Mouse (Mus musculus): ENCODE measurements around the gene Pik3cd. TPM values are rescaled to one million over a fixed set of nuclear protein-coding genes. Genes with fewer than 3 reads are reported as not detected.

The Pik3cd gene
- polyA plus RNA-seq, 1 experiment from 2014 or later = 7.8 TPM

GRCm38 (mm10) chr4:149684841-149685623 is 17.3 kb downstream of the Pik3cd start:
- H3K4me1 ChIP-seq (ENCODE audit: control insufficient read depth, insufficient read depth, low read length) = peaks cover 3% of the 10 kb centered on the region
- H3K9ac ChIP-seq (ENCODE audit: low read length) = no peak overlapping the region
- H3K27ac ChIP-seq (ENCODE audit: low read length) = no peak overlapping the region
- 80% methylated on average over 11 of the region's 11 CpGs for WGBS
- H3K4me3 ChIP-seq (ENCODE audit: low read length) = no peak overlapping the region
- no peaks in the 10 kb centered on the region for H3K36me3 ChIP-seq (ENCODE audit: control insufficient read depth, insufficient read depth)
- H3K4me2 ChIP-seq (ENCODE audit: low read depth, low read length) = no peak overlapping the region
- ATAC-seq (replicated peaks; ENCODE audit: extremely low read depth, insufficient read depth, low FRiP score) = no peak
- no peaks in the 10 kb centered on the region for H3K9me3 ChIP-seq (replicated peaks; ENCODE audit: control insufficient read depth, low read length)
- H3K27me3 ChIP-seq (ENCODE audit: control insufficient read depth, insufficient read depth, low read length) = peaks cover 3% of the 10 kb centered on the region; the same call in 1 of the 2 replicates

DNA sequence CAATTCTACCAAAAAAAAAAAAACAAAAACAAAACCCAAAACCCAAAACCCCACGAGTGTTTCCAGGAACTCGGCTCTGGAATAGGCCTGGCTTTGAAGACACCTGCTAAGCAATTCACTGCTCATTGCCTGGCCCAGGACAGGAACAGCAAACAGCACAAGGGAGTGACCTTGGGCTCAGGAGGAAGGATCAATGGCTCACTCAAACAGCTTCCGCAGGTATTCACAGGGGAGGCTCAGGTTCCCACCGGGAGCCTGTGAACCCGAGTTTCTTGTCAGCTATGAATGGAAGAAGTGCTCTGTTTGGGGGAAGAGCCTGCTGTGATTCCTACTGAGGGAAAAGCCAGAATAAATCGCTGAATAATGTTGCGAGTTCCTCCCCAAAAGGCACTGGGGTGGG is 18.5 kb downstream of the Pik3cd start:
- H3K9me3 ChIP-seq (replicated peaks; ENCODE audit: control insufficient read depth, low read length) = no peaks in the 10 kb centered on the region
- no peak overlapping the region for H3K27ac ChIP-seq (ENCODE audit: low read length)
- H3K4me3 ChIP-seq (ENCODE audit: low read length) = no peak overlapping the region
- H3K4me1 ChIP-seq (ENCODE audit: control insufficient read depth, insufficient read depth, low read length) = no peaks in the 10 kb centered on the region
- H3K4me2 ChIP-seq (ENCODE audit: low read depth, low read length) = no peak overlapping the region
- WGBS = 21% methylated on average over 7 of the region's 7 CpGs
- H3K36me3 ChIP-seq (ENCODE audit: control insufficient read depth, insufficient read depth) = no peaks in the 10 kb centered on the region
- peaks cover 3% of the 10 kb centered on the region; the same call in 1 of the 2 replicates for H3K27me3 ChIP-seq (ENCODE audit: control insufficient read depth, insufficient read depth, low read length)
- no peak overlapping the region for H3K9ac ChIP-seq (ENCODE audit: low read length)
- no peak for ATAC-seq (replicated peaks; ENCODE audit: extremely low read depth, insufficient read depth, low FRiP score)

GRCm38 (mm10) chr4:149679056-149679770 is 23.2 kb downstream of the Pik3cd start:
- Histone ChIP-seq H3K27me3 (ENCODE audit: control insufficient read depth, insufficient read depth, low read length) (peaks cover 12% of the 10 kb centered on the region), H3K27ac (ENCODE audit: low read length) (no peak overlapping the region), H3K4me1 (ENCODE audit: control insufficient read depth, insufficient read depth, low read length) (peaks cover 8% of the 10 kb centered on the region), H3K9ac (ENCODE audit: low read length) (no peak overlapping the region), H3K9me3 (replicated peaks; ENCODE audit: control insufficient read depth, low read length) (no peaks in the 10 kb centered on the region), H3K4me3 (ENCODE audit: low read length) (no peak overlapping the region), H3K4me2 (ENCODE audit: low read depth, low read length) (no peak overlapping the region), H3K36me3 (ENCODE audit: control insufficient read depth, insufficient read depth) (no peaks in the 10 kb centered on the region)
- WGBS = 55% methylated on average over 11 of the region's 11 CpGs
- ATAC-seq (replicated peaks; ENCODE audit: extremely low read depth, insufficient read depth, low FRiP score) = no peak

DNA sequence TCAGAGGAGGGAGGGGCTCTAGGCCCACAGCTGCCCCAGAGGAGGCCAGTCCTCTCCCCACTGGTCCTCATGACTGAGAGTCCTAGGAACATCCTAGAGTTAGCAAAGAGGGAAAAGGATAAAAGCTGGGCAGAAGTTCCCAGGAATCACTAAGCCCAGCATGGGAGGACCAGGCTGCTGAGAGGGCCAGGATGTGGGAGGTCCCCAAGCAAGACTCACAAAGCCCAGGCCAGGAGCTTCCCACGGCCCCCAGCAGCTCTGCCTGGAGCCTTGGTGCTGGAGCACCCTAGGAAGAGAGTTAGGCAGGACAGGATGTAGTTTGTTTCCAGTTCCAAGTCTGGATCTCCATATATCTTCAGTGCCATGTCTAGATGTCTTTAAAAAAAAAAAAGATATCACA is 24.4 kb downstream of the Pik3cd start:
- Histone ChIP-seq H3K4me3 (ENCODE audit: low read length) (no peak overlapping the region), H3K9me3 (replicated peaks; ENCODE audit: control insufficient read depth, low read length) (no peaks in the 10 kb centered on the region), H3K27ac (ENCODE audit: low read length) (no peak overlapping the region), H3K9ac (ENCODE audit: low read length) (no peak overlapping the region), H3K27me3 (ENCODE audit: control insufficient read depth, insufficient read depth, low read length) (peaks cover 9% of the 10 kb centered on the region; the same call in 1 of the 2 replicates), H3K36me3 (ENCODE audit: control insufficient read depth, insufficient read depth) (no peaks in the 10 kb centered on the region), H3K4me2 (ENCODE audit: low read depth, low read length) (no peak overlapping the region), H3K4me1 (ENCODE audit: control insufficient read depth, insufficient read depth, low read length) (peaks cover 8% of the 10 kb centered on the region)
- no peak for ATAC-seq (replicated peaks; ENCODE audit: extremely low read depth, insufficient read depth, low FRiP score)
- WGBS = 57% methylated on average over 1 of the region's 1 CpGs

GRCm38 (mm10) chr4:149675378-149676261 is 26.8 kb downstream of the Pik3cd start:
- H3K9ac ChIP-seq (ENCODE audit: low read length) = peak overlapping the region; percentile 70
- ATAC-seq (replicated peaks; ENCODE audit: extremely low read depth, insufficient read depth, low FRiP score) = peak; percentile 92
- H3K4me1 ChIP-seq (ENCODE audit: control insufficient read depth, insufficient read depth, low read length) = peaks cover 8% of the 10 kb centered on the region
- H3K4me3 ChIP-seq (ENCODE audit: low read length) = peak overlapping the region; percentile 73
- no peaks in the 10 kb centered on the region for H3K36me3 ChIP-seq (ENCODE audit: control insufficient read depth, insufficient read depth)
- H3K27me3 ChIP-seq (ENCODE audit: control insufficient read depth, insufficient read depth, low read length) = peaks cover 9% of the 10 kb centered on the region; the same call in 1 of the 2 replicates
- no peak overlapping the region for H3K27ac ChIP-seq (ENCODE audit: low read length)
- peaks cover 5% of the 10 kb centered on the region; the same call in 1 of the 2 replicates for H3K9me3 ChIP-seq (replicated peaks; ENCODE audit: control insufficient read depth, low read length)
- H3K4me2 ChIP-seq (ENCODE audit: low read depth, low read length) = peak overlapping the region; percentile 89
- WGBS = 5% methylated on average over 57 of the region's 60 CpGs

- peak overlapping the region; percentile 89 for H3K4me2 ChIP-seq (ENCODE audit: low read depth, low read length)
- H3K27me3 ChIP-seq (ENCODE audit: control insufficient read depth, insufficient read depth, low read length) = peaks cover 9% of the 10 kb centered on the region; the same call in 1 of the 2 replicates
- 20% methylated on average over 8 of the region's 8 CpGs for WGBS
- peak overlapping the region; percentile 73 for H3K4me3 ChIP-seq (ENCODE audit: low read length)
- peak overlapping the region; percentile 70 for H3K9ac ChIP-seq (ENCODE audit: low read length)
- H3K9me3 ChIP-seq (replicated peaks; ENCODE audit: control insufficient read depth, low read length) = peaks cover 5% of the 10 kb centered on the region; the same call in 1 of the 2 replicates
- H3K36me3 ChIP-seq (ENCODE audit: control insufficient read depth, insufficient read depth) = no peaks in the 10 kb centered on the region
- peaks cover 8% of the 10 kb centered on the region for H3K4me1 ChIP-seq (ENCODE audit: control insufficient read depth, insufficient read depth, low read length)
- no peak for ATAC-seq (replicated peaks; ENCODE audit: extremely low read depth, insufficient read depth, low FRiP score)
- no peak overlapping the region for H3K27ac ChIP-seq (ENCODE audit: low read length)
Measured at GRCm38 (mm10) chr4:149674814-149675377, 27.5 kb downstream of the Pik3cd start.

GRCm38 (mm10) chr4:149672747-149673146 is 29.6 kb downstream of the Pik3cd start:
- no peaks in the 10 kb centered on the region for H3K36me3 ChIP-seq (ENCODE audit: control insufficient read depth, insufficient read depth)
- H3K4me3 ChIP-seq (ENCODE audit: low read length) = no peak overlapping the region
- peaks cover 8% of the 10 kb centered on the region for H3K4me1 ChIP-seq (ENCODE audit: control insufficient read depth, insufficient read depth, low read length)
- no peak overlapping the region for H3K27ac ChIP-seq (ENCODE audit: low read length)
- peaks cover 9% of the 10 kb centered on the region; the same call in 1 of the 2 replicates for H3K27me3 ChIP-seq (ENCODE audit: control insufficient read depth, insufficient read depth, low read length)
- no peak overlapping the region for H3K9ac ChIP-seq (ENCODE audit: low read length)
- no peak for ATAC-seq (replicated peaks; ENCODE audit: extremely low read depth, insufficient read depth, low FRiP score)
- 87% methylated on average over 5 of the region's 5 CpGs for WGBS
- no peak overlapping the region for H3K4me2 ChIP-seq (ENCODE audit: low read depth, low read length)
- H3K9me3 ChIP-seq (replicated peaks; ENCODE audit: control insufficient read depth, low read length) = peaks cover 5% of the 10 kb centered on the region; the same call in 1 of the 2 replicates

- H3K27me3 ChIP-seq (ENCODE audit: control insufficient read depth, insufficient read depth, low read length) = peaks cover 9% of the 10 kb centered on the region; the same call in 1 of the 2 replicates
- no peaks in the 10 kb centered on the region for H3K36me3 ChIP-seq (ENCODE audit: control insufficient read depth, insufficient read depth)
- no peak overlapping the region for H3K4me2 ChIP-seq (ENCODE audit: low read depth, low read length)
- peaks cover 5% of the 10 kb centered on the region; the same call in 1 of the 2 replicates for H3K9me3 ChIP-seq (replicated peaks; ENCODE audit: control insufficient read depth, low read length)
- ATAC-seq (replicated peaks; ENCODE audit: extremely low read depth, insufficient read depth, low FRiP score) = no peak
- no peak overlapping the region for H3K4me3 ChIP-seq (ENCODE audit: low read length)
- peaks cover 5% of the 10 kb centered on the region for H3K4me1 ChIP-seq (ENCODE audit: control insufficient read depth, insufficient read depth, low read length)
- WGBS = 91% methylated on average over 6 of the region's 6 CpGs
- no peak overlapping the region for H3K27ac ChIP-seq (ENCODE audit: low read length)
- H3K9ac ChIP-seq (ENCODE audit: low read length) = no peak overlapping the region
Measured at GRCm38 (mm10) chr4:149671175-149671574, 31.2 kb downstream of the Pik3cd start.
